Mouse (Mus musculus) embryonic facial prominence, embryonic 14.5 days (tissue): Measurements from ENCODE around the gene Gpa33. TPM values are rescaled to one million over a fixed set of nuclear protein-coding genes. Genes with fewer than 3 reads are reported as not detected.

ENCODE experiments used
- ATAC-seq: fragments of 200-750 bp; cut with Nextera tagmentation; 2 replicates; pipeline ENCODE4 v1.8.0; 2017; ENCODE audit warnings: low read depth, moderate number of reproducible peaks, moderate TSS enrichment
- DNase-seq: peaks from one replicate; pipeline ENCODE4 v3.0.0-alpha.2; 2015; ENCODE audit warnings: low spot score
- H3K27ac ChIP-seq: fragments of 300-500 bp; sonication (generic); replicated peaks from 2 replicates; pipeline ENCODE4 v1.5.1; 2014; ENCODE audit warnings: low read depth, mild to moderate bottlenecking, low read length, moderate library complexity
- H3K27me3 ChIP-seq: fragments of 300-500 bp; sonication (generic); replicated peaks from 2 replicates; pipeline ENCODE4 v1.6.1; 2014; ENCODE audit warnings: low read length; ENCODE audit not compliant: control insufficient read depth, insufficient read depth
- H3K36me3 ChIP-seq: fragments of 300-500 bp; sonication (generic); 2 replicates; pipeline ENCODE4 v1.6.1; 2014; ENCODE audit warnings: low read length, mixed read lengths; ENCODE audit not compliant: control insufficient read depth, insufficient read depth
- H3K4me1 ChIP-seq: fragments of 300-500 bp; sonication (generic); 2 replicates; pipeline ENCODE4 v1.6.1; 2014; ENCODE audit warnings: antibody characterized with exemption, low read length; ENCODE audit not compliant: control insufficient read depth, insufficient read depth
- H3K4me2 ChIP-seq: fragments of 300-500 bp; sonication (generic); 2 replicates; pipeline ENCODE4 v1.6.1; 2014; ENCODE audit warnings: low read depth, mild to moderate bottlenecking, low read length, moderate library complexity, mixed read lengths
- H3K4me3 ChIP-seq: fragments of 300-500 bp; sonication (generic); 2 replicates; pipeline ENCODE4 v1.5.1; 2014; ENCODE audit warnings: low read depth, mild to moderate bottlenecking, low read length
- H3K9ac ChIP-seq: fragments of 300-500 bp; sonication (generic); 2 replicates; pipeline ENCODE4 v1.6.1; 2014; ENCODE audit warnings: low read depth, mild to moderate bottlenecking, low read length, moderate library complexity, mixed read lengths
- H3K9me3 ChIP-seq: fragments of 300-500 bp; sonication (generic); 2 replicates; pipeline ENCODE4 v1.6.1; 2016; ENCODE audit warnings: low read length; ENCODE audit not compliant: control insufficient read depth
- WGBS: fragments of 180-500 bp; shearing (Covaris S2); extraction: QIAGEN DNeasy Blood & Tissue Kit; methylation state at CpG from one replicate; pipeline ENCODE4 v1.1.7; 2014; 5-methylcytosine and 5-hydroxymethylcytosine counted together
- polyA plus RNA-seq: library from polyadenylated mRNA; unstranded; fragments of >200 nt; fragmentation: Nextera tagmentation; extraction: Ambion mirVana; gene quantifications from 2 replicates; pipeline ENCODE4 v1.2.1, GENCODE M21; 2014

Gpa33 gene
- 0.26 TPM in 1 of 2 replicates, not detected in the other for polyA plus RNA-seq

GRCm38 (mm10) chr1:166130224-166130860, at the start of gene Gpa33:
TSS of gene Gpa33 (plus strand) at chr1:166130238.
- 72% methylated on average over 5 of the region's 5 CpGs for WGBS
- Histone ChIP-seq H3K9me3 (no peaks in the 10 kb centered on the region), H3K4me3 (no peak within 1 kb of the TSS), H3K27me3 (no peaks in the 10 kb centered on the region), H3K27ac (no peak within 1 kb of the TSS), H3K4me1 (peaks cover 9% of the 10 kb centered on the region), H3K36me3 (no peaks in the 10 kb centered on the region), H3K9ac (no peak within 1 kb of the TSS), H3K4me2 (no peak within 1 kb of the TSS)
- ATAC-seq (no peak), DNase-seq (no peak)

DNA sequence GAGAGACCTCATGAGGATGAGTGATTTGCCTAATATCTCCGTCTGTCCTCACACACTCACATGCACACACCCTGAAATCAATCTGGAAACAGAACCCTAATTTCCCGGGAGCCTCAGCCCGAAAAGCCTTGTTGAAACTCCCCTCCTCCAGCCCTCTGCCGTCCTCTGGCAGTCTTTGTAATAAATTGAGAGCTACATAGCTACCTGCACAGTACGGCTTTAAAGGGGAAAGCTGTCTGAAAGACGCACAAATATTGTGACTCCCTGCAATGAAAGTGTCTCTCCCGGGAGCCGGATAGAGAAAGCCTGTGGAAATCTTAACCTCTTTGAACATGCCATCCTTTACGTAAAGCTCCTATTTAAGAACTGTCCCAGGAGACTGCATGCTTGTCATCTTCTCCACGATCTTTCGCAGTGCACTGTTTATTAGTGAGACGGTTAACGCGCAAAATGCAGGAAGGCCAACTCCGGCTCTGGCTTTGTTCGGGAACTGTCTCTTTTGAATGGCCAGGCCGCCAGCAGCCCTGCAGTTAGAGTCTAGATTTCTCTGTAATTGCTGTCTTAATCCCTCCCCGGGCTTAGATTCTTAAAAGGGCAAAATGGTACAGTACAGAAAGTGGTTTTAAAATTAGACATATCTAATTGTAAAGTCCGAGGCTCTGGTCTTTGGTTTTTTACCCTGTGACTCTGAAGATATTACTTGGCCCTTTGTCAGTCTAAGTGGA, 41.4 kb upstream of the Gpa33 start:
- Histone ChIP-seq H3K4me2 (no peak overlapping the region), H3K9me3 (no peaks in the 10 kb centered on the region), H3K4me1 (0 out of 2 replicates have a peak, but pooled peaks cover 2% of the 10 kb centered on the region), H3K27me3 (no peaks in the 10 kb centered on the region), H3K36me3 (no peaks in the 10 kb centered on the region), H3K27ac (no peak overlapping the region), H3K9ac (no peak overlapping the region), H3K4me3 (no peak overlapping the region)
- DNase-seq (peak; percentile 27), ATAC-seq (no peak)
- 52% methylated on average over 19 of the region's 19 CpGs for whole genome bisulfite sequencing

- Histone ChIP-seq H3K4me2 (no peak overlapping the region), H3K27ac (no peak overlapping the region), H3K4me3 (no peak overlapping the region), H3K4me1 (0 out of 2 replicates have a peak, but pooled peaks cover 2% of the 10 kb centered on the region), H3K27me3 (no peaks in the 10 kb centered on the region), H3K36me3 (no peaks in the 10 kb centered on the region), H3K9ac (no peak overlapping the region), H3K9me3 (no peaks in the 10 kb centered on the region)
- ATAC-seq (no peak), DNase-seq (no peak)
- WGBS: 63% methylated on average over 3 of the region's 3 CpGs
Observed at GRCm38 (mm10) chr1:166089337-166089736, 40.7 kb upstream of the Gpa33 start.

DNA sequence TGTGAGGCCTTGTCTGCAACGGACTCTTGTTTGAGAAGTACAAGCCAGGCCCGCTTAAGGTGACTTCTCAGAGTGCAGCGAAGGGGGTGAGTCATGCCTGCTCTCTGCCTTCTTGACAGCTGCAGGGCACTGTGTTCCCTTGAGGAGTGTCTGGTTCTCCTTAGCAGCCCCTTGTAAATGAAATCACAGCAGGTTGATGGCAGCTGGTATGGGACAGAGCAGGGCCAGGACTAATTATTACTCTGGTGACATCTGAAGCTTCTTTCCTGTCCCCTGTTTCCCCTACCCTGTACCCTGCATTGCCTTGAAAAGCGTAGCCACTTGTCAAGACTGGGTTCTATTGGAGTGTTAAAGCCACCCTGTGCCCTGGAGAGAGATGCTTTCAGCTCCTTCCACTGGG, 40.3 kb upstream of the Gpa33 start:
- H3K27ac ChIP-seq: no peak overlapping the region
- H3K9me3 ChIP-seq: no peaks in the 10 kb centered on the region
- H3K9ac ChIP-seq: no peak overlapping the region
- H3K4me2 ChIP-seq: no peak overlapping the region
- H3K4me3 ChIP-seq: no peak overlapping the region
- 0 out of 2 replicates have a peak, but pooled peaks cover 2% of the 10 kb centered on the region for H3K4me1 ChIP-seq
- H3K36me3 ChIP-seq: no peaks in the 10 kb centered on the region
- DNase-seq (peak; percentile 52), ATAC-seq (0 out of 2 replicates have a peak, but pooled peaks have one; percentile 33)
- no peaks in the 10 kb centered on the region for H3K27me3 ChIP-seq
- WGBS: 34% methylated on average over 4 of the region's 4 CpGs

GRCm38 (mm10) chr1:166090306-166090705, 39.7 kb upstream of the Gpa33 start:
- no peak overlapping the region for H3K4me2 ChIP-seq
- no peaks in the 10 kb centered on the region for H3K27me3 ChIP-seq
- ATAC-seq: no peak
- H3K4me3 ChIP-seq: no peak overlapping the region
- H3K4me1 ChIP-seq: 0 out of 2 replicates have a peak, but pooled peaks cover 2% of the 10 kb centered on the region
- H3K36me3 ChIP-seq: no peaks in the 10 kb centered on the region
- no peak overlapping the region for H3K27ac ChIP-seq
- DNase-seq: no peak
- 83% methylated on average over 2 of the region's 2 CpGs for WGBS
- H3K9me3 ChIP-seq: no peaks in the 10 kb centered on the region
- no peak overlapping the region for H3K9ac ChIP-seq

- WGBS: 89% methylated on average over 3 of the region's 3 CpGs
- ATAC-seq (no peak), DNase-seq (no peak)
- H3K27ac ChIP-seq: no peak overlapping the region
- 0 out of 2 replicates have a peak, but pooled peaks cover 2% of the 10 kb centered on the region for H3K4me1 ChIP-seq
- 0 out of 2 replicates have a peak, but pooled peaks cover 6% of the 10 kb centered on the region for H3K9me3 ChIP-seq
- 0 out of 2 replicates have a peak, but pooled peaks cover 3% of the 10 kb centered on the region for H3K36me3 ChIP-seq
- no peak overlapping the region for H3K9ac ChIP-seq
- no peak overlapping the region for H3K4me2 ChIP-seq
- H3K27me3 ChIP-seq: no peaks in the 10 kb centered on the region
- H3K4me3 ChIP-seq: no peak overlapping the region
Observed at GRCm38 (mm10) chr1:166094462-166094861, 35.6 kb upstream of the Gpa33 start.

DNA sequence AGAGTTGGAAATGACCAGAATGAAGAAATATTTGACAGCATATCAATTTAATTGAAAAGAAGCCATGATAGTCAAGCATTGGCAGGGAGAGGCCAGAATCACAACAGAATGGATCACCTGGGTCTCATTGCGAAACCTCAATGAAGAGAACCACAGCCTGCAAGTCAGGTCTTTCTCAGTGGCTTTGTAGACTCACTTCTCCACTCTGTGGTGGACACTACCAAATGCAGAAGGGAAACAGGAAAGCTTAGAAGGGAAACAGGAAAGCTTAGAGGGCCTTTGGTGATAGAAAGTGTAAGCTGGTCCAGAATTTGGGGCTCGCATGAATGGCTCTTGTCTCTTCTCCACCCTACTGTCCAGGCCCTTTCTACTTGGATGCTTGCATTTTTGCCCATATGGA, 31.9 kb upstream of the Gpa33 start:
- no peak for DNase-seq
- no peak overlapping the region for H3K9ac ChIP-seq
- no peak overlapping the region for H3K4me2 ChIP-seq
- no peak overlapping the region for H3K27ac ChIP-seq
- ATAC-seq: no peak
- H3K36me3 ChIP-seq: 0 out of 2 replicates have a peak, but pooled peaks cover 3% of the 10 kb centered on the region
- no peak overlapping the region for H3K4me3 ChIP-seq
- H3K27me3 ChIP-seq: no peaks in the 10 kb centered on the region
- WGBS: 94% methylated on average over 2 of the region's 2 CpGs
- H3K9me3 ChIP-seq: 0 out of 2 replicates have a peak, but pooled peaks cover 6% of the 10 kb centered on the region
- H3K4me1 ChIP-seq: no peaks in the 10 kb centered on the region

DNA sequence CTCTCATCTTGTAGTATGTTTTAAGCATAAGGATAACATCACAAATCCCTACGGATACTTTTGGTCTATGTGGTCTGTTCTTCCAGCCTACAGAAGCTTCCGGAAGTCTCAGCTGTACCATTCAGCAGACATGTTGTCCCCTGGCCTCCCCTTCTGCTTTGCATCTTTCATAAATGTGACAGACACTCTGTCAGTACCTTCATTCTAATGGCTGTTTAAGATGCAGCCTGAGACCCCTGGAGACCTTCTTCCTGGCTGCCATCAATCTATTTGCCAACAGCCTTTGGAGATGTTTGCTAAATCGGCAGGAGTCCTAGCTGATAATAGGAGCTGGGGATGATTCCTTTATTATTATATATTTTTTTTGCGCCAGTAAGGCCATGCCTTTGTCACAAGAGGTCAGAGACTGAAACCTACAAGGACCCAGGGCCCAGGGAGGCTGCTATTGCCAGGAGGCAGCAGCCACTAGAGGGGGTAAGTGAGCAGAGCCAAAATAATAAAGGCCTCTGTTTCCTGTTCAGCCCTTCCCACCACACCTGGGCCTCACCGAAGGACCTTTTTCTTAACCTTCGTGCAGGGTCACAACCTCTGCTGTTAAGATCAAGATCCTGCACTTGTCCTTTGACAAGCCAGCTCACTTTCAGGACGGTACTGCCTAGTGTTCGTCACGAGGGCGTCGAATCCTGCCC, 27.0 kb upstream of the Gpa33 start:
- no peak overlapping the region for H3K27ac ChIP-seq
- H3K27me3 ChIP-seq: no peaks in the 10 kb centered on the region
- no peak overlapping the region for H3K9ac ChIP-seq
- 54% methylated on average over 11 of the region's 11 CpGs for WGBS
- H3K4me2 ChIP-seq: no peak overlapping the region
- ATAC-seq (no peak), DNase-seq (no peak)
- H3K4me3 ChIP-seq: no peak overlapping the region
- 0 out of 2 replicates have a peak, but pooled peaks cover 6% of the 10 kb centered on the region for H3K9me3 ChIP-seq
- H3K4me1 ChIP-seq: no peaks in the 10 kb centered on the region
- H3K36me3 ChIP-seq: 0 out of 2 replicates have a peak, but pooled peaks cover 3% of the 10 kb centered on the region
